Mouse (Mus musculus): ENCODE results near the gene Nr1d1.

Nr1d1 gene

GRCm38 (mm10) chr11:98788139-98788538 is 13.0 kb upstream of the Nr1d1 start:
- no peak for DNase-seq (ENCODE audit: low read depth, low spot score)

GRCm38 (mm10) chr11:98787691-98788090 is 12.6 kb upstream of the Nr1d1 start:
- peak; percentile 61 for DNase-seq (ENCODE audit: low read depth, low spot score)

DNA sequence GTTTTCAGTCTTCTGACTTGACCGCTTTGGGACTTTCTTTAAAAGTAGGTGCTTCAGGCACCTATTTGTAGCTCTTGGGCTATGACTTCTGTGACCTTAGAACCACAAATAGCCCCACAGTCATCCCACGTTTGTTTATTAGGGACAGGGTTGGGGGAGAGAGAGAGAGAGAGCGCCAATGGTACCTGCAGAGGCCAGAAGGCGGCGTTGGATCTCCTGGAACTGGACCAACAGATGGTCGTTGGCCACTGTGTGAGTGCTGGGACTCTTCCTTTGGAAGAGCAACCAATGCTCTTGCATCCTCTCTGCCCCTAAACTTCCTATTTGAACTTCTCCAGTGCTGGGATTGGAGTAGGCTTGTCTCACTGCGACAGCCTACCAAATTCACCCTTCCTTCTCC is 12.1 kb upstream of the Nr1d1 start:
- DNase-seq (ENCODE audit: low read depth, low spot score), result no peak

GRCm38 (mm10) chr11:98786359-98787214 is 11.5 kb upstream of the Nr1d1 start:
- peak; percentile 99 for DNase-seq (ENCODE audit: low read depth, low spot score)

- DNase-seq (ENCODE audit: low read depth, low spot score), result peak; percentile 86
These were observed 10.7 kb upstream of the Nr1d1 start for GRCm38 (mm10) chr11:98785772-98786281.

- DNase-seq (ENCODE audit: low read depth, low spot score), result no peak
These were observed 10.1 kb upstream of the Nr1d1 start for GRCm38 (mm10) chr11:98785214-98785613.

DNA sequence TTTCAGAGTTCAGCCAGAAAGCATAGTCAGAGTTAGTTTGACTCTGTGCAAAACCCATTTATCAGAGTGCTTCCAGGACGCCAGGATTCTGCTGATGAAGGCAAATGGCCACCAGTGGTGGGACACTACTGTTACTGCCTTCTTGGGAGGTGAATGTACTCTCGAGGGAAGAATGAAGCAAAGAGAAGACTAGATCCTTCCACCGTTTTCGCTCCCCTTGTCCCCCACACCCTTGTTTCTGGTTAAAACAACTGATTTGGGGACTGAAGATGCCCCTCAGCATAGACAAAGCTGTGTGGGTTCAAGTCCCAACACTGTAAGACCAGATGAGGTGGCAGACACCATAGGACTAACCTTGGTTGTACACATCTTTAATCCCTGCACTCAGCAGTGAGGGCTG is 9.0 kb upstream of the Nr1d1 start:
- DNase-seq (ENCODE audit: low read depth, low spot score), result peak; percentile 19

DNA sequence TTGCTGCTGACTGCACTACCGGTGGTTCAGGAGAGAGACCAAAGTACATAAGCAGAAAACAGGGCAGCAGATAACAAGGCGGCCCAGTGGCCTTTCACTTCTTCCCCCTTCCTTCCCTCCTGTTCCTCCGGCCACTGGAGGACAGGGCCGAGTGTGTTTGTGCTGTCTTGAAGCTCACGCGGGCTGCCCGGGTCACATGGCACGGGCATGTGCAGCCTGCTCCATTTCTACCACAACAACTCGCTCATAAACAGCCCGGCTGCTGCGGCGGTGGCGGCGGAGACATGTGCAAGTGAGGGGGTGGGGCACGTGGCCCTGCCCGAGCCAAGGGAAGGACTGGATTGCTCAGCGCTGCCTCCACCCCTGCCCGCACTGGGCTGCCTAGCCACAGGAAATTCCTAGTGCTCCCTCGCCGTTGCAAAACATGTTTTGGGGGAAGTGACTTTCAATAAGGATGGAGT is 8.1 kb upstream of the Nr1d1 start:
- peak; percentile 94 for DNase-seq (ENCODE audit: low read depth, low spot score)

DNA sequence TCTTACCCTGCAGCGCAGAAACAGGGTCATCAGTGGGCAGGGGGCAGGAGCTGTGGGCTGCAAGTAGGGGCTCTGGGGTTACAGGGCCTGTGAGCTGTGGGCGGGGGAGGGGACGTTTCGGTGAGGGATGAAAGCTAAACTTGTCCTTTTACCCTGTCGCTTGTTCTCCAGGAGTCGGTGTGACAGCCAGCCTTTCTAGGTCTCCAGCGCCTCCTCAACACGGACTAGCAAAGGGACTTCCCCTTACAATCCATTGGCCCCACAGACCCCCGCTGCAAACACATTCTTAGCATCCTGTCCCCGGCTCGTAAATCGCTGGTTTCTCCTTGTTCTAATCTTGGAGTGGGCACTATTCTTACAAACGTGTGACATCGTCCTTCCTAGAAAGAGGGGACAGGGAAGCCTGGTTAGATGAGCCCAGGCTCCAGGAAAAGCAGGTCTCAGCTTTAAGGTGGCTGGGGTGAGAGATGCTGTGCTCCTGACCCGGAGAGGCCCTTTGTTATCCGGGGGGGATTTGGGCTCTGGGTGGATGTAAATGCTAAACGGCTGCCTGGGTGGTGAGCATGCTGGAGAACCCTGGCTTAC is 7.6 kb upstream of the Nr1d1 start:
- no peak for DNase-seq (ENCODE audit: low read depth, low spot score)

- peak; percentile 26 for DNase-seq (ENCODE audit: low read depth, low spot score)
These were observed 6.8 kb upstream of the Nr1d1 start for GRCm38 (mm10) chr11:98781851-98782512.

- no peak for DNase-seq (ENCODE audit: low read depth, low spot score)
These were observed 2.8 kb upstream of the Nr1d1 start for GRCm38 (mm10) chr11:98777888-98778287.

DNA sequence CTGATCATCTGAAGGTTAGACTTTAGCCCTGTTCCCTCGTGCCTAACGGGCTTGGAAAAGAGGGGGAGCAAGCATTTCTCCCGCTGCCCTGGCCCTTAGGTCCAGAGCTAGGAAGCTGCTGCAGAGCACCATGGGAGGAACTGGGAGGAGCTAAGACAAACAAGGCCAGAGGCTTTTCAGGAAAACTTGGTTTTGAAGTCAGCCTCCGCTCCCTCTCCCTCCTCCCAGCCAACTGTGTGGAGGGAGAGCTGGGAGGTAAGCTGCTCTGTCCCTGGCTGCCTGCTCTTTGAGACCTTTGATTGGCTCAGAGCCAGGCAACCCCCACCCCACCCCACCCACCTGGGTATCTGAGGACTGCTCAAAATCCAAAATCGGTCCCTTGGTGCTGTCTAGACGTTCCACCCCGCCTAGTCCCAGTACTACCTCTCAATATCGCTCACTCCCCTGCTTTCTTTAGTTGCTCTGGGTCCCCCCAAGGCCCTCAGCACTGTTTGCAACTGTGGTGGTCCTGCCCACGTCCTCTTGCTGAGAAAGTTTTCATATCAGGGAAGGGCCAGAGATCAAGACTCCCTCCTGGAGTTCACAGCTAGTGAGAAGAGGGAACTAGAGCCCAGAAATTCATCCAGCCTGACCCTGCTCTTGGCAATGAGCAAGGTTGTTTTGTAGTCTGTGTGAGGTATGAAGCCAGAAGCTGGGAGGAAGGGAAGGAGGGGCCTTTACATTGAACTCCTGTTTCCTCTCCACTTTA is 1.9 kb upstream of the Nr1d1 start:
- DNase-seq (ENCODE audit: low read depth, low spot score), result peak; percentile 67

GRCm38 (mm10) chr11:98776052-98776764 is 1.1 kb upstream of the Nr1d1 start:
- DNase-seq (ENCODE audit: low read depth, low spot score), result no peak

DNA sequence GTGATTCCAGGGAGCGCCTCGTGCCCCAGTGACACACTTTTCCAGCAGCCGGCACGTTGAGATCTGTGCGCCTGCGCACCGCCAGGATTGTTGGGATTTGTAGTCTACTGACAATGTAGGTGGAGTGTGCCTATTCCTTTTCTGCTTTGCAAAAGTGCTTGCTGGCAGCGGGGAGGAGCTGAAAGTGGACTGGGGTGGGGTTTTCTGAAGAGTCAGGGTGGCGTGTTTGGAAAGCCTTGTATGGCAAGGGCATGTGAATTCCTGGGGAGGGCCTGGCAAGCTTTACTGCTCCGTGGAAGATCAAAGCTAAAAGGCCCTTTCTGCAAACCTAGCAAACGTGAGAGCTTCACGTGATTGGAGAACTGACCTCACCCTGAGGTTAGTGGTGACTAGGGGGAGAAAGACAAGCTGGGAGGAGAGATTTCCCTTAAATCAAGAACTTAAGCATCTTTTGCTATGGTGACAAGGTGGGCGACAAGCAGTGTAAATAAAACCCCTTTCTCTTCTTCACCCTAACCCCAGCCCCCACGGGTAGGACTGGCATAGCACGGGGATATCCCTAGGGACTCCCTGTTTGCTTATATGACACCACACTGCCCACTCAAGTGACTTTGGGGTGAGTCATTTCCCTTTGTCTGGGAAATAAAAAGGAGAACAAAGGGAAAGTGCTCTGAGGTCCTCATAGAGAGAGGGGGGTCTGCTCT is 367 bp upstream of the Nr1d1 start:
- peak; percentile 100 for DNase-seq (ENCODE audit: low read depth, low spot score)

DNA sequence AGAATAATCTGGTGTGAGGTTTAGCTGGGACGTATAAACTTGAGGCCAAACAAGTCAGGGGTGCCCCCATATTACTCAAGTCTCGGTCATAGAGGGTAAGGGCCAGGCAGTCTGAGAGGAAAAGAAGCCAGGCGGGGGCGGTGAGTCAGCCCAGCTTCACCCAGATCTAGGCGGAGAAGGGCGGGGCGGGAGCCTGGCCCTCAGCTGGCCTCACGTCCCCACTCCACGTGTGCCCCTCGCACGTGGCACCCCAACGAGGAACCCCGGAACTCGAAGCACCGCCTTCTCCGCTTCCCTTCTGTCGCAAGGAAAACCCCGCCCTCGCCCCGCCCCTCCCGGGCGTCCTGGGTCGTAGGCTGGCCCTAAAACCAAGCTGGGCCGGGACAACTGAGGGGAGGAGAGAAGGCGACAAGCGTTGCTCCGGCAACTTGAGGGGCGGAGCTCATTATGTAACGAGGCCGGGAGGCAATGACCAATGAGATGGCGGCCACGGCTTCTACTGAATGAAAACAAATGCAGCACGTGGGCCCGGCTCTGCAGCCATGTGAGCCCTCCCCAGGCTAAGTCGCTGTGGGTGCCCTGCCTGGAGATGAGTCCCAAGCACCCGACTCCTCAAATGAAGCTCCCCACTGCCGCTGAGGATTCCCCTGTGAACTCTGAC is 1.4 kb downstream of the Nr1d1 start:
- DNase-seq (ENCODE audit: low read depth, low spot score), result peak; percentile 100

DNA sequence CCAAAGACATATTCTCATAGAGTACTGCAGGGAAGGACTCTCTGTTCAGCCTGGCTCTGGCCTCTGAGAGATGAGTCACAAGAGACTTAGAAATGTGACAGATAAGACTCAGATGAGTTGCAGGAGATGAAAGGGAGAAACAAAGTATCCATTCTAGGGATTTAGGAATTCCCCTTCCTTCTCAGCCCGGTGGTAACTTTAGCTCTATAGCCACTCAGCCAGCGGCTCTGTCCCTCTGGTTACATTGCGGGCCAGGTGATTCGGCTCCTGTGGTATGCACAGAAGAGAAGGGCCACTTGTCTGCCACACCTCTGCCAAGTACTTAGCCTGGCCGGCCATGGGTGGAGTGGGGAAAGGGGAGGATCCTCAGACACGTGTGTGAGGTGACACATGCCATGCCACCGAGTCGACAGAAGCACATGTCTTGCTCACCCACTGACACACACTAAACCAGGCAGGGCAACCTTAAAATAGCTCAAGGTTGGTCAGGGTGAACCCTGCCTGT is 2.4 kb downstream of the Nr1d1 start:
- peak; percentile 90 for DNase-seq (ENCODE audit: low read depth, low spot score)

GRCm38 (mm10) chr11:98771844-98772525 is 3.1 kb downstream of the Nr1d1 start:
- no peak for DNase-seq (ENCODE audit: low read depth, low spot score)

GRCm38 (mm10) chr11:98771131-98771530 is 4.0 kb downstream of the Nr1d1 start:
- DNase-seq (ENCODE audit: low read depth, low spot score), result no peak
